Mouse (Mus musculus): ENCODE results near the gene Adcy4.

Gene Adcy4

DNA sequence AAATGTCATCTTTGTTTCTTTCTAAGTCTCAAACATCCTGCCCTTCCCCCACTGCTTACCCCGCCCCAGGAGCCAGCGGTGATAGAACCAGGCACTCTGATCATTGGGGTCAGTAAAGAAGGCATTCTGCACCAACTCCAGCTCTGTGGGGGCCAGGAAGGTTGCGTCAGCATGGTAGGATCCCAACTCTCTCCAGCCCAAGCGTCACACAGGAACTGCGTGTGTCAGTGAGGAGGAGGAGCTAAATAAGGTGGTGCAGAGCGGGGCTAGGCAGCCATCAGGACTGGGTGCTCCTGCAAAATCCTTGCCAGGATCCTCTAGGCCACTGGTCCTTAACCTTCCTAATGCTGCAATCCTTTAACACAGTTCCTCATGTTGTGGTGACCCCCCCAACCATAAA is 64.2 kb downstream of the Adcy4 start:
- no peak for DNase-seq (ENCODE audit: low spot score)

Data from left cerebral cortex, adult 11 months (tissue).